Mouse (Mus musculus) neural tube, embryonic 14.5 days (tissue): ENCODE measurements at regions not wholly inside any gene's neighbourhood (a gene's known extent, or its start where the extent isn't known, plus 50 kb on each side); places are given as distances from the start of the nearest gene placed in this dataset.

ENCODE experiments used
- ATAC-seq: fragments of 200-750 bp; cut with Nextera tagmentation; 2 replicates; pipeline ENCODE4 v1.8.0; 2017; ENCODE audit warnings: low read depth, mild to moderate bottlenecking, moderate TSS enrichment, moderate library complexity
- H3K27ac ChIP-seq: fragments of 300-500 bp; sonication (generic); 2 replicates; pipeline ENCODE4 v1.5.1; 2014; ENCODE audit warnings: low read depth, mild to moderate bottlenecking, control low read depth, low read length, moderate library complexity, mixed read lengths
- H3K27me3 ChIP-seq: fragments of 300-500 bp; sonication (generic); 2 replicates; pipeline ENCODE4 v1.6.1; 2014; ENCODE audit warnings: low read length; ENCODE audit not compliant: control insufficient read depth, insufficient read depth
- H3K36me3 ChIP-seq: fragments of 300-500 bp; sonication (generic); 2 replicates; pipeline ENCODE4 v1.6.1; 2014; ENCODE audit warnings: low read length, mixed read lengths; ENCODE audit not compliant: control insufficient read depth, insufficient read depth
- H3K4me1 ChIP-seq: fragments of 300-500 bp; sonication (generic); 2 replicates; pipeline ENCODE4 v1.6.1; 2014; ENCODE audit warnings: low read length; ENCODE audit not compliant: control insufficient read depth, insufficient read depth
- H3K4me2 ChIP-seq: fragments of 300-500 bp; sonication (generic); 2 replicates; pipeline ENCODE4 v1.6.1; 2014; ENCODE audit warnings: mild to moderate bottlenecking, low read depth, low read length, control low read depth
- H3K4me3 ChIP-seq: fragments of 300-500 bp; sonication (generic); 2 replicates; pipeline ENCODE4 v1.5.1; 2014; ENCODE audit warnings: low read depth, low read length, control low read depth, mixed read lengths
- H3K9ac ChIP-seq: fragments of 300-500 bp; sonication (generic); replicated peaks from 2 replicates; pipeline ENCODE4 v1.6.1; 2014; ENCODE audit warnings: low read depth, mild to moderate bottlenecking, control low read depth, low read length, mixed read lengths
- H3K9me3 ChIP-seq: fragments of 300-500 bp; sonication (generic); 2 replicates; pipeline ENCODE4 v1.6.1; 2016; ENCODE audit warnings: low read length; ENCODE audit not compliant: control insufficient read depth
- WGBS: fragments of 180-500 bp; shearing (Covaris S2); extraction: QIAGEN DNeasy Blood & Tissue Kit; methylation state at CpG from one replicate; pipeline ENCODE4 v1.1.7; 2014; 5-methylcytosine and 5-hydroxymethylcytosine counted together

- no peak overlapping the region for H3K9ac ChIP-seq
- H3K36me3 ChIP-seq, result no peaks in the 10 kb centered on the region
- H3K9me3 ChIP-seq, result no peaks in the 10 kb centered on the region
- no peaks in the 10 kb centered on the region for H3K4me1 ChIP-seq
- no peaks in the 10 kb centered on the region for H3K27me3 ChIP-seq
- no peak for ATAC-seq
- no peak overlapping the region for H3K4me2 ChIP-seq
- H3K4me3 ChIP-seq, result no peak overlapping the region
- H3K27ac ChIP-seq, result no peak overlapping the region
- WGBS, result 67% methylated on average over 1 of the region's 1 CpGs
These were observed 384.2 kb downstream of the Tfec start for GRCm38 (mm10) chr6:16514054-16514453.

GRCm38 (mm10) chr6:16513541-16513940, 384.7 kb downstream of the Tfec start:
- Histone ChIP-seq H3K9ac (no peak overlapping the region), H3K9me3 (no peaks in the 10 kb centered on the region), H3K36me3 (no peaks in the 10 kb centered on the region), H3K4me2 (no peak overlapping the region), H3K4me1 (no peaks in the 10 kb centered on the region), H3K4me3 (no peak overlapping the region), H3K27me3 (no peaks in the 10 kb centered on the region), H3K27ac (no peak overlapping the region)
- no peak for ATAC-seq

GRCm38 (mm10) chr6:16503836-16504235, 394.4 kb downstream of the Tfec start:
- Histone ChIP-seq H3K4me3 (no peak overlapping the region), H3K4me2 (no peak overlapping the region), H3K36me3 (no peaks in the 10 kb centered on the region), H3K9me3 (no peaks in the 10 kb centered on the region), H3K9ac (no peak overlapping the region), H3K27me3 (no peaks in the 10 kb centered on the region), H3K27ac (no peak overlapping the region), H3K4me1 (no peaks in the 10 kb centered on the region)
- WGBS, result 86% methylated on average over 4 of the region's 4 CpGs
- no peak for ATAC-seq

GRCm38 (mm10) chr6:16487015-16487630, 411.1 kb downstream of the Tfec start:
- Histone ChIP-seq H3K9me3 (no peaks in the 10 kb centered on the region), H3K4me2 (no peak overlapping the region), H3K9ac (no peak overlapping the region), H3K27ac (no peak overlapping the region), H3K4me1 (no peaks in the 10 kb centered on the region), H3K36me3 (no peaks in the 10 kb centered on the region), H3K27me3 (no peaks in the 10 kb centered on the region), H3K4me3 (no peak overlapping the region)
- no peak for ATAC-seq
- WGBS, result 81% methylated on average over 8 of the region's 8 CpGs

GRCm38 (mm10) chr6:16483295-16483694, 414.9 kb downstream of the Tfec start:
- Histone ChIP-seq H3K36me3 (no peaks in the 10 kb centered on the region), H3K9me3 (no peaks in the 10 kb centered on the region), H3K4me1 (no peaks in the 10 kb centered on the region), H3K27me3 (no peaks in the 10 kb centered on the region), H3K27ac (no peak overlapping the region), H3K4me3 (no peak overlapping the region), H3K4me2 (no peak overlapping the region), H3K9ac (no peak overlapping the region)
- ATAC-seq, result no peak
- WGBS, result 48% methylated on average over 5 of the region's 5 CpGs

- Histone ChIP-seq H3K27me3 (no peaks in the 10 kb centered on the region), H3K4me2 (no peak overlapping the region), H3K36me3 (no peaks in the 10 kb centered on the region), H3K4me3 (no peak overlapping the region), H3K9ac (no peak overlapping the region), H3K9me3 (no peaks in the 10 kb centered on the region), H3K27ac (no peak overlapping the region), H3K4me1 (no peaks in the 10 kb centered on the region)
- no peak for ATAC-seq
- 90% methylated on average over 3 of the region's 3 CpGs for WGBS
These were observed 429.4 kb downstream of the Tfec start for GRCm38 (mm10) chr6:16468693-16469375.

GRCm38 (mm10) chr6:16458279-16458678, 440.0 kb downstream of the Tfec start:
- H3K4me3 ChIP-seq, result no peak overlapping the region
- no peaks in the 10 kb centered on the region for H3K4me1 ChIP-seq
- no peaks in the 10 kb centered on the region for H3K9me3 ChIP-seq
- no peaks in the 10 kb centered on the region for H3K36me3 ChIP-seq
- no peak overlapping the region for H3K9ac ChIP-seq
- no peak overlapping the region for H3K27ac ChIP-seq
- no peak overlapping the region for H3K4me2 ChIP-seq
- ATAC-seq, result no peak
- no peaks in the 10 kb centered on the region for H3K27me3 ChIP-seq
- WGBS, result 89% methylated on average over 3 of the region's 3 CpGs
